Comparison of ENCODE assay signal across 9 mouse cellular contexts in the genomic region with DNA sequence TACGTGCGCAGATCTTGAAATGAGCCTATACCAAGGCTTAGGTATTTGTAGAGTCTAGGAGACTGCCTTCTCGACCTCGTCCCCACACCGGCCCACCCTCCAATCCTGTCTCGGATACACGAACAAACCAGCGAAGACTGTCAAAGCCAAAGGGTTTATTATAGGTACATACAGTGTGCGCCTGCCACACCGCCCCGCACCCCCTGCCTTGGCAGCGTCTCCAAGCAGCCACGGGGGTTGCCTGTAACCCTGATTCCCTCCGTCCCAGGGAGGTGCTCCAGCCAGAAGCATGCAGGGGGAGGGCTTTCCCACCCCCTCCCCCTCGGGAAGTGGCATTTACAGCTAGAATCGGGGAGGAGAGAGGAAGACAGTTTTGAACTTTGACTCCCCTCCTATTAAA. TPM values are rescaled to one million over a fixed set of nuclear protein-coding genes. Genes with fewer than 3 reads are reported as not detected.
DNase-seq lines count a peak whose midpoint lies in the region; ATAC-seq and TF ChIP-seq lines count a peak whose summit lies in the region.
"Had no signal": no experiment of that assay in that cellular context is flagged by ENCODE, and none has a peak within 500 bp of the region (broad histone marks: within the 10 kb centered on the region; RNA-seq: fewer than 3 reads in every experiment).

No protein-coding gene starts in this region.

- H3K4me2 ChIP-seq in forebrain, postnatal 0 days (ENCODE audit: low read depth) = peak overlapping the region; percentile 69
- peak overlapping the region; percentile 94 for H3K4me2 ChIP-seq in intestine, postnatal 0 days (replicated peaks; ENCODE audit: low read depth)
- peak overlapping the region; percentile 85 for H3K4me2 ChIP-seq in liver, embryonic 16.5 days (ENCODE audit: low read depth, low read length)

- TF ChIP-seq CTCF in forebrain, postnatal 0 days (IDR thresholded peaks at IDR 0.05; ENCODE audit: low read depth) = no peak
- no peak for TF ChIP-seq CTCF in intestine, postnatal 0 days (IDR thresholded peaks at IDR 0.05; ENCODE audit: low read depth)
- TF ChIP-seq CTCF in small intestine, adult 2 months (IDR thresholded peaks at IDR 0.05; ENCODE audit: extremely low read depth, insufficient read length, insufficient replicate concordance, low read depth, low read length) = no peak

- H3K27ac ChIP-seq in forebrain, postnatal 0 days (ENCODE audit: low read depth, low read length) = no peak overlapping the region
- H3K27ac ChIP-seq in intestine, postnatal 0 days (ENCODE audit: low read depth, low read length) = peak overlapping the region; percentile 81
- H3K27ac ChIP-seq in liver, embryonic 16.5 days (ENCODE audit: low read length) = peak overlapping the region; percentile 69
- peak overlapping the region; percentile 75 for H3K27ac ChIP-seq in small intestine, adult 2 months (ENCODE audit: insufficient read depth, low read depth, low read length)

- H3K9ac ChIP-seq in forebrain, postnatal 0 days = no peak overlapping the region
- peak overlapping the region; percentile 54; the same call in 1 of the 2 replicates for H3K9ac ChIP-seq in intestine, postnatal 0 days (ENCODE audit: low read depth, low read length)
- H3K9ac ChIP-seq in liver, embryonic 16.5 days (ENCODE audit: low read depth, low read length) = peak overlapping the region; percentile 58

- ATAC-seq in forebrain, postnatal 0 days = peak; percentile 28
- ATAC-seq in intestine, postnatal 0 days = peak; percentile 35
- peak; percentile 5; the same call in 1 of the 2 replicates for ATAC-seq in liver, embryonic 16.5 days (ENCODE audit: low read depth)

- no peak for TF ChIP-seq POLR2A in small intestine, adult 2 months (IDR thresholded peaks at IDR 0.05; ENCODE audit: low read depth, low read length)

- no peaks in the 10 kb centered on the region for H3K9me3 ChIP-seq in forebrain, postnatal 0 days (ENCODE audit: low read length)
- H3K9me3 ChIP-seq in intestine, postnatal 0 days (ENCODE audit: control insufficient read depth) = no peaks in the 10 kb centered on the region
- H3K9me3 ChIP-seq in liver, embryonic 16.5 days (replicated peaks; ENCODE audit: control insufficient read depth, low read length) = no peaks in the 10 kb centered on the region

- 3% methylated on average over 16 of the region's 16 CpGs for WGBS in forebrain, postnatal 0 days
- WGBS in intestine, postnatal 0 days = 2% methylated on average over 16 of the region's 16 CpGs
- WGBS in liver, embryonic 16.5 days (ENCODE audit: insufficient replicate concordance) = 1% methylated on average over 16 of the region's 16 CpGs
- 2% methylated on average over 16 of the region's 16 CpGs for WGBS in small intestine, adult 2 months

- peak overlapping the region; percentile 77 for H3K4me3 ChIP-seq in forebrain, postnatal 0 days (ENCODE audit: low read depth, low read length)
- peak overlapping the region; percentile 71 for H3K4me3 ChIP-seq in intestine, postnatal 0 days (ENCODE audit: low read depth, low read length)
- peak overlapping the region; percentile 76 for H3K4me3 ChIP-seq in liver, embryonic 16.5 days (ENCODE audit: low read depth, low read length)
- H3K4me3 ChIP-seq in small intestine, adult 2 months (ENCODE audit: low read depth, low read length) = peak overlapping the region; percentile 85

- 0 out of 2 replicates have a peak, but pooled peaks cover 7% of the 10 kb centered on the region for H3K4me1 ChIP-seq in forebrain, postnatal 0 days (ENCODE audit: insufficient read depth)
- peaks cover 7% of the 10 kb centered on the region for H3K4me1 ChIP-seq in intestine, postnatal 0 days (replicated peaks; ENCODE audit: control insufficient read depth, insufficient read depth, low read length)
- peaks cover 27% of the 10 kb centered on the region for H3K4me1 ChIP-seq in liver, embryonic 16.5 days (ENCODE audit: control insufficient read depth, low read depth, low read length)
- H3K4me1 ChIP-seq in small intestine, adult 2 months (ENCODE audit: control insufficient read depth, insufficient read depth, insufficient read length, low read length) = peaks cover 3% of the 10 kb centered on the region; the same call in 1 of the 2 replicates

- peaks cover 8% of the 10 kb centered on the region for H3K27me3 ChIP-seq in forebrain, postnatal 0 days (ENCODE audit: insufficient read depth, low read length)
- no peaks in the 10 kb centered on the region for H3K27me3 ChIP-seq in intestine, postnatal 0 days (replicated peaks; ENCODE audit: control insufficient read depth, insufficient read depth, low read length)
- peaks cover 14% of the 10 kb centered on the region for H3K27me3 ChIP-seq in liver, embryonic 16.5 days (ENCODE audit: control insufficient read depth, insufficient read depth, low read depth, low read length)
- no peaks in the 10 kb centered on the region for H3K27me3 ChIP-seq in small intestine, adult 2 months (ENCODE audit: control insufficient read depth, insufficient read depth, low read length)

- H3K36me3 ChIP-seq in forebrain, postnatal 0 days (ENCODE audit: insufficient read depth) = peaks cover 17% of the 10 kb centered on the region
- peaks cover 12% of the 10 kb centered on the region; the same call in 1 of the 2 replicates for H3K36me3 ChIP-seq in intestine, postnatal 0 days (ENCODE audit: control insufficient read depth, insufficient read depth)
- H3K36me3 ChIP-seq in liver, embryonic 16.5 days (ENCODE audit: control insufficient read depth, insufficient read depth) = no peaks in the 10 kb centered on the region
- H3K36me3 ChIP-seq in small intestine, adult 2 months (ENCODE audit: control insufficient read depth, insufficient read depth, low read length) = peaks cover 3% of the 10 kb centered on the region; the same call in 1 of the 2 replicates

- peak; percentile 20 for DNase-seq in embryo, embryonic 10 days (ENCODE audit: low spot score)
- DNase-seq in embryo, embryonic 9.5 days (ENCODE audit: extremely low spot score) = no peak
- peak; percentile 70 for DNase-seq in adrenal gland, postnatal 14 days
- no peak for DNase-seq in forebrain, postnatal 0 days
- DNase-seq in urinary bladder, postnatal 36 days (ENCODE audit: low spot score in 2 of 2) = no peak

RNA-seq across cellular contexts. Expression of a gene that starts 0.4 kb away (rescaled TPM):
- total RNA-seq in adrenal gland, postnatal 14 days (2021) = 16.1 and 26.1 TPM in 2 replicates
- 30.2 and 35.6 TPM in 2 replicates for total RNA-seq in forebrain, postnatal 0 days (2014; rRNA removed)
- 31.8 and 33.1 TPM in 2 replicates for polyA plus RNA-seq in forebrain, postnatal 0 days (2015; fragmentation: Nextera tagmentation; extraction: Ambion mirVana)
- 26.9 and 29.1 TPM in 2 replicates for polyA plus RNA-seq in intestine, postnatal 0 days (2015; fragmentation: Nextera tagmentation; extraction: Ambion mirVana)
- polyA plus RNA-seq in liver, embryonic 16.5 days (2015; fragmentation: Nextera tagmentation; extraction: Ambion mirVana) = 16.1 and 16.5 TPM in 2 replicates
- 62.1 and 115 TPM in 2 replicates for polyA plus RNA-seq in small intestine, adult 2 months (2012; rRNA removed)

RNA-seq across cellular contexts. Expression of a gene that starts 1.0 kb away (rescaled TPM):
- 1.8 TPM in 2 replicates for total RNA-seq in adrenal gland, postnatal 14 days (2021)
- not detected in 2 replicates for total RNA-seq in forebrain, postnatal 0 days (2014; rRNA removed)
- not detected in 2 replicates for polyA plus RNA-seq in forebrain, postnatal 0 days (2015; fragmentation: Nextera tagmentation; extraction: Ambion mirVana)
- polyA plus RNA-seq in intestine, postnatal 0 days (2015; fragmentation: Nextera tagmentation; extraction: Ambion mirVana) = 0.61 and 0.72 TPM in 2 replicates
- 0.23 and 0.44 TPM in 2 replicates for polyA plus RNA-seq in liver, embryonic 16.5 days (2015; fragmentation: Nextera tagmentation; extraction: Ambion mirVana)
- not detected in 2 replicates for polyA plus RNA-seq in small intestine, adult 2 months (2012; rRNA removed)
- polyA plus RNA-seq: gonadal fat pad, adult 2 months had no signal

RNA-seq across cellular contexts. Expression of a gene that starts 18.8 kb away (rescaled TPM):
- total RNA-seq in adrenal gland, postnatal 14 days (2021) = 122 and 126 TPM in 2 replicates
- 13.4 and 26.7 TPM in 2 replicates for total RNA-seq in forebrain, postnatal 0 days (2014; rRNA removed)
- 8.3 and 11.7 TPM in 2 replicates for polyA plus RNA-seq in forebrain, postnatal 0 days (2015; fragmentation: Nextera tagmentation; extraction: Ambion mirVana)
- polyA plus RNA-seq in intestine, postnatal 0 days (2015; fragmentation: Nextera tagmentation; extraction: Ambion mirVana) = 40.7 and 43.7 TPM in 2 replicates
- 5.2 and 7.6 TPM in 2 replicates for polyA plus RNA-seq in liver, embryonic 16.5 days (2015; fragmentation: Nextera tagmentation; extraction: Ambion mirVana)
- polyA plus RNA-seq in small intestine, adult 2 months (2012; rRNA removed) = 136 and 163 TPM in 2 replicates

Comparison
In these comparisons a context has a peak if more than half of its experiments do, and no peak if none do; other contexts are left out.
1. DNase-seq: peak in embryo, embryonic 10 days (single experiment) and adrenal gland, postnatal 14 days (single experiment); none in embryo, embryonic 9.5 days (single experiment), forebrain, postnatal 0 days (single experiment) and urinary bladder, postnatal 36 days (0 of 2).
2. Peak in every context shown above with its lines, with median percentiles within 50 percentile points of each other: ATAC-seq, H3K4me2 ChIP-seq and H3K4me3 ChIP-seq.